Mouse (Mus musculus) mature B cell (primary cell): Measurements from ENCODE around the gene Abca5.

ENCODE experiments used
- in situ Hi-C: fragments of 300-500 bp; cut with MboI; formaldehyde crosslinking; loops from 2 replicates; pipeline ENCODE4 v1.14.3; 2019

Gene Abca5

GRCm38 (mm10) chr11:110303411-110303810, 34.1 kb downstream of the Abca5 start:
- in situ Hi-C loops = no loop called here

GRCm38 (mm10) chr11:110297917-110298533, 39.5 kb downstream of the Abca5 start:
- in situ Hi-C loops = no loop called here

GRCm38 (mm10) chr11:110290586-110290985, 46.9 kb downstream of the Abca5 start:
- in situ Hi-C loops = no loop called here

- in situ Hi-C loops = no loop called here
Measured at GRCm38 (mm10) chr11:110288423-110288822, 49.1 kb downstream of the Abca5 start.

GRCm38 (mm10) chr11:110287694-110288093, 49.8 kb downstream of the Abca5 start:
- in situ Hi-C loops = no loop called here

- in situ Hi-C loops = no loop called here
Measured at GRCm38 (mm10) chr11:110286331-110286730, 51.2 kb downstream of the Abca5 start.

GRCm38 (mm10) chr11:110284849-110285248, 52.7 kb downstream of the Abca5 start:
- in situ Hi-C loops = no loop called here

GRCm38 (mm10) chr11:110284185-110284787, 53.2 kb downstream of the Abca5 start:
- in situ Hi-C loops = no loop called here

- in situ Hi-C loops = loop anchor here (25.0 kb wide), 2 partner anchors 612 to 837 kb away; partner anchors contain the start of gene Amz2
Measured at GRCm38 (mm10) chr11:110274794-110275193, 62.7 kb downstream of the Abca5 start.

- in situ Hi-C loops = loop anchor here (25.0 kb wide), 2 partner anchors 609 to 834 kb away; partner anchors contain the start of gene Amz2
Measured at GRCm38 (mm10) chr11:110271745-110272144, 65.8 kb downstream of the Abca5 start.

GRCm38 (mm10) chr11:110268244-110268844, 69.2 kb downstream of the Abca5 start:
- in situ Hi-C loops = loop anchor here (5.0 to 25.0 kb wide), 3 partner anchors 396 to 831 kb away; partner anchors contain the start of gene Amz2

GRCm38 (mm10) chr11:110267232-110267631, 70.3 kb downstream of the Abca5 start:
- in situ Hi-C loops = loop anchor here (5.0 to 25.0 kb wide), 3 partner anchors 395 to 830 kb away; partner anchors contain the start of gene Amz2

- in situ Hi-C loops = loop anchor here (5.0 to 25.0 kb wide), 3 partner anchors 394 to 829 kb away; partner anchors contain the start of gene Amz2
Measured at GRCm38 (mm10) chr11:110266757-110267156, 70.8 kb downstream of the Abca5 start.

GRCm38 (mm10) chr11:110261867-110262266, 75.6 kb downstream of the Abca5 start:
- in situ Hi-C loops = loop anchor here (25.0 kb wide), 2 partner anchors 600 to 825 kb away; partner anchors contain the start of gene Amz2

- in situ Hi-C loops = loop anchor here (25.0 kb wide), 2 partner anchors 596 to 821 kb away; partner anchors contain the start of gene Amz2
Measured at GRCm38 (mm10) chr11:110257911-110258310, 79.6 kb downstream of the Abca5 start.

GRCm38 (mm10) chr11:110257061-110257460, 80.5 kb downstream of the Abca5 start:
- in situ Hi-C loops = loop anchor here (25.0 kb wide), 2 partner anchors 595 to 820 kb away; partner anchors contain the start of gene Amz2

GRCm38 (mm10) chr11:110252256-110252655, 85.3 kb downstream of the Abca5 start:
- in situ Hi-C loops = loop anchor here (25.0 kb wide), 2 partner anchors 590 to 815 kb away; partner anchors contain the start of gene Amz2

GRCm38 (mm10) chr11:110251534-110251933, 86.0 kb downstream of the Abca5 start, which contains the start of gene Abca6:
Gene Abca6 (minus strand): TSS chr11:110251776.
- in situ Hi-C loops = loop anchor here (25.0 kb wide), 2 partner anchors 589 to 814 kb away; partner anchors contain the start of gene Amz2

GRCm38 (mm10) chr11:110244730-110245129, 92.8 kb downstream of the Abca5 start:
- in situ Hi-C loops = no loop called here

- in situ Hi-C loops = no loop called here
Measured at GRCm38 (mm10) chr11:110237466-110237865, 100.0 kb downstream of the Abca5 start.

- in situ Hi-C loops = no loop called here
Measured at GRCm38 (mm10) chr11:110232975-110233374, 104.5 kb downstream of the Abca5 start.
